In genomic region chr13:97071626-97072241, GRCm38 (mm10) we compare ENCODE assay signal across 7 mouse cellular contexts. TPM values are rescaled to one million over a fixed set of nuclear protein-coding genes. Genes with fewer than 3 reads are reported as not detected.
DNase-seq lines count a peak whose midpoint lies in the region; ATAC-seq and TF ChIP-seq lines count a peak whose summit lies in the region.

No protein-coding gene starts in this region.

- H3K4me3 ChIP-seq in ES-E14 (ENCODE audit: insufficient read depth in 1 of 2, low read depth in 1 of 2, low read length in 2 of 2, poor library complexity in 1 of 2, severe bottlenecking in 1 of 2) (peak overlapping the region; percentile 90 to 99), myocyte (no peak overlapping the region)
- H3K4me3 ChIP-seq in embryonic facial prominence, embryonic 11.5 days (ENCODE audit: low read depth, low read length): peak overlapping the region; percentile 78

- WGBS in embryonic facial prominence, embryonic 11.5 days: under 1% methylated on average over 40 of the region's 76 CpGs

- DNase-seq in ES-E14 (ENCODE audit: low read depth, low spot score): no peak
- DNase-seq in adrenal gland, adult 18-20 months (ENCODE audit: low spot score in 2 of 2): peak; percentile 25 to 54
- peak; percentile 48 for DNase-seq in embryonic facial prominence, embryonic 11.5 days (ENCODE audit: low spot score)
- DNase-seq in heart, postnatal 4 days: peak; percentile 21
- DNase-seq in left cerebral cortex, postnatal 25 days (ENCODE audit: low spot score in 2 of 2): peak; percentile 45 to 66
- peak; percentile 58 for DNase-seq in thymus, postnatal 4 days

- peaks cover 10 to 26% of the 10 kb centered on the region in 2 experiments for H3K4me1 ChIP-seq in ES-E14 (ENCODE audit: control insufficient read depth in 2 of 2, insufficient read depth in 2 of 2, low read length in 2 of 2, poor library complexity in 1 of 2)
- no peaks in the 10 kb centered on the region for H3K4me1 ChIP-seq in embryonic facial prominence, embryonic 11.5 days (ENCODE audit: control insufficient read depth, insufficient read depth, low read length)

- ATAC-seq in embryonic facial prominence, embryonic 11.5 days (replicated peaks; ENCODE audit: insufficient number of reproducible peaks, low FRiP score, low TSS enrichment, low read depth): peak; percentile 75

- H3K4me2 ChIP-seq in embryonic facial prominence, embryonic 11.5 days (ENCODE audit: low read depth, low read length): peak overlapping the region; percentile 95
- H3K4me2 ChIP-seq in myocyte (ENCODE audit: low read depth): peak overlapping the region; percentile 24

- no peaks in the 10 kb centered on the region for H3K9me3 ChIP-seq in ES-E14 (ENCODE audit: control insufficient read depth, insufficient read depth, low read depth, low read length)
- H3K9me3 ChIP-seq in embryonic facial prominence, embryonic 11.5 days (replicated peaks; ENCODE audit: control insufficient read depth, low read length): no peaks in the 10 kb centered on the region

- peak overlapping the region; percentile 88 for H3K9ac ChIP-seq in ES-E14 (ENCODE audit: insufficient read depth, low read depth, low read length, poor library complexity, severe bottlenecking)
- peak overlapping the region; percentile 84 for H3K9ac ChIP-seq in embryonic facial prominence, embryonic 11.5 days (replicated peaks; ENCODE audit: low read length)

- no peaks in the 10 kb centered on the region for H3K36me3 ChIP-seq in ES-E14 (ENCODE audit: control insufficient read depth, insufficient read depth, low read length, poor library complexity, severe bottlenecking)
- H3K36me3 ChIP-seq in embryonic facial prominence, embryonic 11.5 days (replicated peaks; ENCODE audit: control insufficient read depth, insufficient read depth, low read depth, low read length): no peaks in the 10 kb centered on the region
- no peaks in the 10 kb centered on the region for H3K36me3 ChIP-seq in myocyte (ENCODE audit: control insufficient read depth, insufficient read depth)

- H3K27ac ChIP-seq in ES-E14 (ENCODE audit: insufficient read depth, low read depth, low read length, poor library complexity, severe bottlenecking): peak overlapping the region; percentile 99
- H3K27ac ChIP-seq in embryonic facial prominence, embryonic 11.5 days (replicated peaks; ENCODE audit: low read depth, low read length): no peak overlapping the region

- in situ Hi-C loops in ES-E14 (cut with MboI; ENCODE audit: low sequenced_read_pairs in 2 of 2, unreplicated experiment in 2 of 2): no loop called here

- no peaks in the 10 kb centered on the region for H3K79me2 ChIP-seq in myocyte (ENCODE audit: control insufficient read depth, insufficient read depth)

- H3ac ChIP-seq in myocyte (ENCODE audit: control insufficient read depth, insufficient read length): no peak overlapping the region

- intact Hi-C loops in left cerebral cortex, postnatal 25 days (cut with DNase I): no loop called here

- no peaks in the 10 kb centered on the region for H3K27me3 ChIP-seq in embryonic facial prominence, embryonic 11.5 days (ENCODE audit: control insufficient read depth, insufficient read depth, low read length)
- H3K27me3 ChIP-seq in myocyte (ENCODE audit: control insufficient read depth, insufficient read depth, insufficient read length): peaks cover 28% of the 10 kb centered on the region

- TF ChIP-seq POLR2A in myocyte (IDR thresholded peaks at IDR 0.05; ENCODE audit: insufficient read length, low read depth): no peak

TF ChIP-seq in ES-E14, 5 proteins besides CTCF, POLR2A, EP300 and RAD21:
- no peak for TF ChIP-seq ZNF384 (IDR thresholded peaks at IDR 0.05; ENCODE audit: low read depth, low read length)
- TF ChIP-seq MAFK (IDR thresholded peaks at IDR 0.05; ENCODE audit: insufficient read depth, low read depth, low read length): no peak
- TF ChIP-seq CHD2 (IDR thresholded peaks at IDR 0.05; ENCODE audit: low read depth, low read length): no peak
- TF ChIP-seq HCFC1 (IDR thresholded peaks at IDR 0.05; ENCODE audit: borderline replicate concordance, insufficient read depth, low read length): no peak
- TF ChIP-seq ZC3H11A (IDR thresholded peaks at IDR 0.05; ENCODE audit: borderline replicate concordance, low read depth, low read length): no peak

TF ChIP-seq in myocyte, 11 proteins besides CTCF, POLR2A, EP300 and RAD21:
- no peak for TF ChIP-seq SRF (IDR thresholded peaks at IDR 0.05; ENCODE audit: control insufficient read depth, insufficient read length, low read depth)
- TF ChIP-seq MYOG (IDR thresholded peaks at IDR 0.05; ENCODE audit: control insufficient read depth in 1 of 3, insufficient read depth in 1 of 3, insufficient read length in 2 of 3, low read depth in 2 of 3): no peak
- TF ChIP-seq TCF12 (IDR thresholded peaks at IDR 0.05; ENCODE audit: insufficient read depth, poor library complexity, severe bottlenecking): no peak
- no peak for TF ChIP-seq POLR2AphosphoS2 (IDR thresholded peaks at IDR 0.05; ENCODE audit: insufficient read length, low read depth)
- no peak for TF ChIP-seq TCF3 (IDR thresholded peaks at IDR 0.05; ENCODE audit: insufficient read length, low read depth)
- no peak for TF ChIP-seq MAX (IDR thresholded peaks at IDR 0.05; ENCODE audit: low read depth)
- no peak for TF ChIP-seq E2F4 (IDR thresholded peaks at IDR 0.05; ENCODE audit: insufficient read depth)
- no peak for TF ChIP-seq MYOD1 (IDR thresholded peaks at IDR 0.05; ENCODE audit: control insufficient read depth in 1 of 3, insufficient read length in 2 of 3, low read depth in 2 of 3)
- no peak for TF ChIP-seq CEBPB (IDR thresholded peaks at IDR 0.05; ENCODE audit: insufficient read depth, poor library complexity, severe bottlenecking)
- no peak for TF ChIP-seq REST (IDR thresholded peaks at IDR 0.05; ENCODE audit: insufficient read depth, insufficient read length)

RNA-seq across cellular contexts. Expression of gene Fam169a, which starts 4.6 kb away (rescaled TPM):
- total RNA-seq in ES-E14 (2012; rRNA removed): 63.4 and 67.2 TPM in 2 replicates
- total RNA-seq in adrenal gland, adult 18-20 months (2021): 10 to 100 TPM in 1 of 2 experiments, 1 to 10 TPM in 1; 1.3 to 12.5 TPM
- 8.9 and 9.1 TPM in 2 replicates for polyA plus RNA-seq in embryonic facial prominence, embryonic 11.5 days (2014; fragmentation: Nextera tagmentation; extraction: Ambion mirVana)
- total RNA-seq in heart, postnatal 4 days (2021): 1 to 10 TPM; 2.9 to 3.3 TPM
- 10 to 100 TPM; 42.6 to 48.6 TPM for total RNA-seq in left cerebral cortex, postnatal 25 days (2021)
- polyA plus RNA-seq in myocyte (2012; fragmentation: generic; extraction: Trizol): 0.08 TPM

RNA-seq across cellular contexts. Expression of gene Gm6169, which starts 27.3 kb away (rescaled TPM):
- total RNA-seq in ES-E14 (2012; rRNA removed): 6.7 and 8.4 TPM in 2 replicates
- total RNA-seq in adrenal gland, adult 18-20 months (2021): 1 to 10 TPM in 1 of 2 experiments, under 1 TPM in 1; 0.32 to 8.8 TPM
- 0.42 and 1.4 TPM in 2 replicates for polyA plus RNA-seq in embryonic facial prominence, embryonic 11.5 days (2014; fragmentation: Nextera tagmentation; extraction: Ambion mirVana)
- total RNA-seq in heart, postnatal 4 days (2021): 10 to 100 TPM in 1 of 2 experiments, not detected in 1; 31.6 TPM
- total RNA-seq in left cerebral cortex, postnatal 25 days (2021): 1 to 10 TPM in 1 of 2 experiments, not detected in 1; 2.5 TPM
- 6.3 TPM for polyA plus RNA-seq in myocyte (2012; fragmentation: generic; extraction: Trizol)

RNA-seq across cellular contexts. Expression of gene 1700029F12Rik, which starts 37.6 kb away (rescaled TPM):
- not detected in 2 replicates for total RNA-seq in ES-E14 (2012; rRNA removed)
- total RNA-seq in adrenal gland, adult 18-20 months (2021): not detected
- polyA plus RNA-seq in embryonic facial prominence, embryonic 11.5 days (2014; fragmentation: Nextera tagmentation; extraction: Ambion mirVana): not detected in 2 replicates
- total RNA-seq in heart, postnatal 4 days (2021): not detected
- total RNA-seq in left cerebral cortex, postnatal 25 days (2021): not detected
- polyA plus RNA-seq in myocyte (2012; fragmentation: generic; extraction: Trizol): not detected
